Mouse (Mus musculus): ENCODE measurements around the gene Stat5b. TPM values are rescaled to one million over a fixed set of nuclear protein-coding genes. Genes with fewer than 3 reads are reported as not detected.

Stat5b gene
- polyA plus RNA-seq (2015; fragmentation: Nextera tagmentation; extraction: Ambion mirVana), result 16.4 and 17.6 TPM in 2 replicates

GRCm38 (mm10) chr11:100850038-100850777 is at the start of gene Stat5b:
Gene Stat5b, minus strand, starts transcription at chr11:100850724.

DNA sequence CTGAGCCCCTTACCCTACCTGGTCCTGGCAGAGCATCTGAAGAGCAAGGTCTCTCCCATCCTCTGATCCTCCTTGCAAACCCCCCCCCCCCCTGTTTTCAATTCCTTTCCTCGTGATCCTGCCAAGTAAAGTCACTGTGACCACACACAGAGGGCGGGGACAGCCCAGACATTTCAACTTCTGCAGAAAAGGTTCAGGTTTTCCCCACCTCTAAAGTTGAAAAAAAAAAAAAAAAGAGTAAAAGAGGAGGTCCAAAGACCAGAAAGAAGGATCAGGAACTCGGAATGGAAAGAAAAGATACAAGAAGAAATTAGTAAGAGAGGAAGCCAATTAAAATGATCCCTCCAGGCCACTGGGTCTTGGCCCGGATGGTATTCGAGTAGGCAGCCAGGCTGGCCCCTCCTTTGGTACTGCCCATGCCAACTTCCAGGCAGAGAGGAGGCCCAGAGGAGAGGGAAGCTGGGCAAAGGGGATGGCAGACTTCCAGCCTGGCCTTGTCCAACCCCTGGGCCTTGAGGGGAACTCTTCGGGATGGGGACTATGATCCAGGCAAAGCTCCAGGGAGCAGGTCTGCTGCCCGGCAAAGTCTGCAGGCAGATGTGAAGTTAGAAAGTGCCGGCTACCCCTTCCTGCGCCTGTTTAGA is 8.5 kb upstream of the Stat5b start, which contains the start of gene Stat5a:
TSS of gene Stat5a (plus strand) at position 417 of the 644 bp plus-strand sequence.

DNA sequence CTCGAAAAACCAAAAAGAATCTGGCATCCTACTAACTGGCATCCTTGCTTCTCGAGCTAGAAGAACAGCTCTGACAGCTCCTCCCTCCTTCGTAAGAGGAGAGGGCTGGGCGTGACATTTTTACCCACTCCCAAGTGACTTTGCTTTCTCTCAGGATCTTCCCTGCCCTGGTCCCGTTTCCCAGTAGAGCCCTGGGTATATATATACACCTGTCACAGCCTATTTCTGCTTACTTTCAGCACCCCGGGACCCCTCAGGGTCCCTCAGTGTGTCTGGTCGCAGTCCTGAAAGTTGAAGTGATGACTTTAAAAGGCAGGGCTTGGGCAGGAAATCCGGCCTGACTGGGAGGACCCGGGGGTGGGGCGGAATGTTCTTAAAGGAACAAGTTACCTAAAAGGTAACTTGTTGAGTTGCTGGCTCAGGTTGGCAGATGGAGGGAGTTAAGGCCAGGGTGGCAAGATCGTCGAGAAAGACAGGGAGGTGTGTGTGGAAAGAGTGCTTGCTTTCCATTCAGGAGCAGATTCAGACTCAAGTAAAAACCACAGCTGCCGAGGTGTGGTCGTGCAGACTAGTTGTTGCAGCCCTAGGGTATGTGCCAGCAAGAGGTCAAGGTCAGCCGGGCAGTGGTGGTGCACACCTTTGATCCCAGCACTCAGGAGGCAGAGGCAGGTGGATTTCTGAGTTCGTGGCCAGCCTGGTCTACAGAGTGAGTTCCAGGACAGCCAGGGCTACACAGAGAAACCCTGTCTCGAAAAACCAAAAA is 79.7 kb downstream of the Stat5b start, which contains the start of gene Ghdc:
TSS of gene Ghdc (minus strand) at position 312 of the 763 bp plus-strand sequence.

GRCm38 (mm10) chr11:100762831-100763230 is 87.7 kb downstream of the Stat5b start, which contains the start of gene Hcrt:
Gene Hcrt, minus strand, starts transcription at chr11:100762931.

DNA sequence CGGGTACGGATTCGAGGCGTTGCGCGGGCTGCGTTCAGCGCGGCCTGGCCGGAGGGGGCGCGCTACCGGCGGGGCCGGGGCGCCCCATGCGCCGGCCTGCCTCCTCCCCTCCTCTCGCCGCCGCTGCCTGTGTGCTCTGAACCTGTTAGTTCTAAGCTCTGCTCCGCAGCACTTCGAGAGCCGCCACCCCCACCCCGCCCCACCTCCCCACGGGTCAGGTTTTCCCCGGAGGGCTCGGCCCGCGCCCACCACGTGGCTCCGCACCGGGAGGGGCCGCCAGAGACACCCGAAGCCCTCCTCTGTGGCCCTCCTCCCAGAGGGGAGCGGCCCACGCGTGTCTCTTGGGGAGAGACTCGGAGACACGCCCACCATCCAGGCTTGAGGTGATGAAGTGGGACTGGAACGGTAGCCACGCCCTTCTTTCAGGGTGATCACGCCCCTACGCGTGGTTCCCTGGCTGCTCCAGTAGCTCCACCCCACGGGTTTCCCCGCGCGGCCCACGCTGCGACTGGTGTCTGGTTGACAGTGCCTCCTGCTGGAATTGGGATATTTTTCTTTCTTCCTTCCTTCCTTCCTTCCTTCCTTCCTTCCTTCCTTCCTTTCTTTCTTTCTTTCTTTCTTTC is 90.8 kb downstream of the Stat5b start, which contains the start of gene Kcnh4:
TSS of gene Kcnh4 (minus strand) at position 332 of the 623 bp plus-strand sequence.

GRCm38 (mm10) chr11:100738066-100738604 is 112.4 kb downstream of the Stat5b start, which contains the start of gene Rab5c:
Gene Rab5c, minus strand, starts transcription at chr11:100738215.

Other genes with a start within 250 kb of the Stat5b start
- gene Nkiras2, start 231.5 kb downstream of the Stat5b start, polyA plus RNA-seq (2015; fragmentation: Nextera tagmentation; extraction: Ambion mirVana), result 65.0 and 77.4 TPM in 2 replicates
- 208 and 230 TPM in 2 replicates for gene Dnajc7, start 230.6 kb downstream of the Stat5b start, polyA plus RNA-seq (2015; fragmentation: Nextera tagmentation; extraction: Ambion mirVana)
- gene Zfp385c, start 158.3 kb downstream of the Stat5b start, polyA plus RNA-seq (2015; fragmentation: Nextera tagmentation; extraction: Ambion mirVana), result 0.69 and 1.0 TPM in 2 replicates
- 2.3 and 2.5 TPM in 2 replicates for gene Dhx58, start 146.5 kb downstream of the Stat5b start, polyA plus RNA-seq (2015; fragmentation: Nextera tagmentation; extraction: Ambion mirVana)
- 60.5 and 62.5 TPM in 2 replicates for gene Kat2a, start 138.3 kb downstream of the Stat5b start, polyA plus RNA-seq (2015; fragmentation: Nextera tagmentation; extraction: Ambion mirVana)
- gene Hspb9, start 136.9 kb downstream of the Stat5b start, polyA plus RNA-seq (2015; fragmentation: Nextera tagmentation; extraction: Ambion mirVana), result 0.37 TPM in 1 of 2 replicates, not detected in the other
- gene Rab5c, start 112.5 kb downstream of the Stat5b start, polyA plus RNA-seq (2015; fragmentation: Nextera tagmentation; extraction: Ambion mirVana), result 31.1 and 35.2 TPM in 2 replicates
- gene Kcnh4, start 90.8 kb downstream of the Stat5b start, polyA plus RNA-seq (2015; fragmentation: Nextera tagmentation; extraction: Ambion mirVana), result 3.7 and 5.5 TPM in 2 replicates
- gene Hcrt, start 87.8 kb downstream of the Stat5b start, polyA plus RNA-seq (2015; fragmentation: Nextera tagmentation; extraction: Ambion mirVana), result 0.76 and 1.3 TPM in 2 replicates
- 8.1 and 8.2 TPM in 2 replicates for gene Ghdc, start 79.8 kb downstream of the Stat5b start, polyA plus RNA-seq (2015; fragmentation: Nextera tagmentation; extraction: Ambion mirVana)
- 2.3 and 3.0 TPM in 2 replicates for gene Stat5a, start 8.6 kb upstream of the Stat5b start, polyA plus RNA-seq (2015; fragmentation: Nextera tagmentation; extraction: Ambion mirVana)
- 49.0 and 55.4 TPM in 2 replicates for gene Stat3, start 88.8 kb upstream of the Stat5b start, polyA plus RNA-seq (2015; fragmentation: Nextera tagmentation; extraction: Ambion mirVana)
- 52.5 and 68.3 TPM in 2 replicates for gene Cavin1, start 120.2 kb upstream of the Stat5b start, polyA plus RNA-seq (2015; fragmentation: Nextera tagmentation; extraction: Ambion mirVana)
- gene Atp6v0a1, start 158.7 kb upstream of the Stat5b start, polyA plus RNA-seq (2015; fragmentation: Nextera tagmentation; extraction: Ambion mirVana), result 156 and 176 TPM in 2 replicates
- 12.8 and 12.9 TPM in 2 replicates for gene Naglu, start 219.3 kb upstream of the Stat5b start, polyA plus RNA-seq (2015; fragmentation: Nextera tagmentation; extraction: Ambion mirVana)
- 0.18 and 0.28 TPM in 2 replicates for gene Hsd17b1, start 227.7 kb upstream of the Stat5b start, polyA plus RNA-seq (2015; fragmentation: Nextera tagmentation; extraction: Ambion mirVana)
- 30.7 and 32.2 TPM in 2 replicates for gene Coasy, start 231.8 kb upstream of the Stat5b start, polyA plus RNA-seq (2015; fragmentation: Nextera tagmentation; extraction: Ambion mirVana)
- 66.4 and 68.3 TPM in 2 replicates for gene Mlx, start 236.6 kb upstream of the Stat5b start, polyA plus RNA-seq (2015; fragmentation: Nextera tagmentation; extraction: Ambion mirVana)
- 11.4 and 15.9 TPM in 2 replicates for gene Psmc3ip, start 244.7 kb upstream of the Stat5b start, polyA plus RNA-seq (2015; fragmentation: Nextera tagmentation; extraction: Ambion mirVana)